Mouse (Mus musculus): ENCODE results near the gene Gm17581. TPM values are rescaled to one million over a fixed set of nuclear protein-coding genes. Genes with fewer than 3 reads are reported as not detected.
"Not testable (repeated sequence)": the region's sequence is repeated elsewhere in the genome, so short reads cannot be mapped to it uniquely, and the experiment has no call there.

The Gm17581 gene
- total and polyA plus RNA-seq, 2 experiments from 2014 or later: not detected

DNA sequence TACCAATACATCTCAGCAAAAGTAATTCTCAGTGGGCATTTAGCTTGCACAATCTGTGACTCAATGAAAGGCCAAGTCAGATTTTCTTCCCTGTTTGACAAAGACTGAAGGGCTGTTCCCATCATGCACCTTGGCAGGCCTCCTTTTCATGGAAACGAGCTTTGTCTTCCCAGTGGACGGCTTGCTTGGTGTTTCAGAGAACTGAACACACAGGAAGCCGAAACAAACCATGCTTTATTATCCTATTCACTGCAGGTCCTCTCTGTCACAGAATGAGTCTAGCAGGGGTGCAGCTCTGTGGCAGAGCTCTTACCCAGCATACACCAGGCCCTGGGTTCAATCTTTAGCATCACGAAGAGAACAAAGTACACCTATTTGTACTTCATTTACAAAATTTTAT is 32.0 kb downstream of the Gm17581 start:
- Histone ChIP-seq H3K36me3 (ENCODE audit: insufficient read depth, low read length) (peaks cover 41% of the 10 kb centered on the region), H3K27ac (no peak overlapping the region), H3K4me2 (ENCODE audit: low read depth, low read length) (no peak overlapping the region), H3K4me1 (ENCODE audit: insufficient read depth, low read length) (no peaks in the 10 kb centered on the region), H3K4me3 (ENCODE audit: low read length) (no peak overlapping the region), H3K9me3 (ENCODE audit: low read length) (no peaks in the 10 kb centered on the region), H3K9ac (replicated peaks; ENCODE audit: low read length) (no peak overlapping the region), H3K27me3 (ENCODE audit: insufficient read depth, low read length) (no peaks in the 10 kb centered on the region)
- ATAC-seq (no peak), DNase-seq (ENCODE audit: low spot score) (no peak)
- WGBS: 20% methylated on average over 4 of the region's 4 CpGs
- TF ChIP-seq CTCF (IDR thresholded peaks at IDR 0.05; ENCODE audit: low read depth): no peak

- no peak for ATAC-seq
Observed at GRCm38 (mm10) chr2:155701399-155701919, 34.2 kb downstream of the Gm17581 start.

DNA sequence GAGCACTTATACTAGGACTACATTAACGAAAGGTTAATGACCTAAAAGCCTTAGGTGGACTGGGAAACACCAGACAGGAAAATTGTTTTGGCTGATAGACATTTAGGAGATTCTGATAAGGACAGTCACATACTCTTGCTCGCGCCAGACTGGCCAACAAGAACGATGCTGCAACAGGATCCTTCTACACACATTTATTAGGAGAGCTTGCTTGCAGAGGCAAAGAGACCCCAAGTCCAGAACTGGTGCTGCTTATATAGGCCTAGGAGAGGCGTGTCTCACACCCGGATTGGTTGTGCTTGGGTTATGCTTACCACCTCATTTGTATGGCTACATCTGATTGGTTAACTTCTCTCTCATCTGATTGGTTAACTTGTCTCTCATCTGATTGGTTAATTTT is 37.2 kb downstream of the Gm17581 start:
- H3K27ac ChIP-seq: not testable (repeated sequence)

More at GRCm38 (mm10) chr2:155701399-155701919, 34.2 kb downstream of the Gm17581 start:
- no peak for TF ChIP-seq CTCF (IDR thresholded peaks at IDR 0.05; ENCODE audit: low read depth)
- no peak overlapping the region for H3K27ac ChIP-seq
- no peak overlapping the region for H3K4me2 ChIP-seq (ENCODE audit: low read depth, low read length)
- peaks cover 27% of the 10 kb centered on the region for H3K36me3 ChIP-seq (ENCODE audit: insufficient read depth, low read length)
- no peaks in the 10 kb centered on the region for H3K27me3 ChIP-seq (ENCODE audit: insufficient read depth, low read length)
- 93% methylated on average over 19 of the region's 19 CpGs for WGBS
- H3K4me1 ChIP-seq (ENCODE audit: insufficient read depth, low read length): no peaks in the 10 kb centered on the region
- H3K4me3 ChIP-seq (ENCODE audit: low read length): no peak overlapping the region
- no peak for DNase-seq (ENCODE audit: low spot score)
- H3K9me3 ChIP-seq (ENCODE audit: low read length): no peaks in the 10 kb centered on the region
- no peak overlapping the region for H3K9ac ChIP-seq (replicated peaks; ENCODE audit: low read length)

DNA sequence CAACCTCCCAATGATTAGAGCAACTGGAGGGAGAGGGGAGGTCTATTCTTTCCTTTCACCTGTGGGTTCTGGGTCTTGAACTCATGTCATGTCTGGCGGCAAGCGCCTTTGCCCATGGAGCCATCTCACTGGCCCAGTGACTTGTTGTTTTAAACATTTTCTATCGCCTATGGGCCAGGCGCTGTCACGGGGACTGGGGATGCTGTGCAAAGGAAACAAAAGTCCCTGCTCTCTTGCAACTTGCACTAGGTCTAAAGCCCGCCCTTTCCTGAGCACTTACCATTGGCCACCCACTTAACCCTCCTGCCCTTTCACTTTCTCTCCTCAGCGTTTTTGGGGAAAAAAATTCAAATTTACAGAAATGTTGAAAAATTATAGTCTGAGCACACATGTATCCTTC is 38.8 kb downstream of the Gm17581 start:
- Histone ChIP-seq H3K4me3 (ENCODE audit: low read length) (no peak overlapping the region), H3K9ac (replicated peaks; ENCODE audit: low read length) (no peak overlapping the region), H3K4me2 (ENCODE audit: low read depth, low read length) (no peak overlapping the region), H3K27me3 (ENCODE audit: insufficient read depth, low read length) (no peaks in the 10 kb centered on the region), H3K9me3 (ENCODE audit: low read length) (no peaks in the 10 kb centered on the region), H3K27ac (no peak overlapping the region), H3K36me3 (ENCODE audit: insufficient read depth, low read length) (peaks cover 8% of the 10 kb centered on the region; the same call in 1 of the 2 replicates), H3K4me1 (ENCODE audit: insufficient read depth, low read length) (no peaks in the 10 kb centered on the region)
- no peak for TF ChIP-seq CTCF (IDR thresholded peaks at IDR 0.05; ENCODE audit: low read depth)
- ATAC-seq (no peak), DNase-seq (ENCODE audit: low spot score) (no peak)
- 75% methylated on average over 7 of the region's 7 CpGs for WGBS

More for the DNA sequence above, 37.2 kb downstream of the Gm17581 start:
- not testable (repeated sequence) for ATAC-seq; H3K4me1 ChIP-seq (ENCODE audit: insufficient read depth, low read length); H3K4me3 ChIP-seq (ENCODE audit: low read length); H3K4me2 ChIP-seq (ENCODE audit: low read depth, low read length); DNase-seq (ENCODE audit: low spot score); H3K9ac ChIP-seq (replicated peaks; ENCODE audit: low read length); H3K9me3 ChIP-seq (ENCODE audit: low read length); H3K27me3 ChIP-seq (ENCODE audit: insufficient read depth, low read length)
- 95% methylated on average over 6 of the region's 6 CpGs for WGBS
- peaks cover 13% of the 10 kb centered on the region; the same call in 1 of the 2 replicates for H3K36me3 ChIP-seq (ENCODE audit: insufficient read depth, low read length)

- ATAC-seq: no peak
- no peak overlapping the region for H3K4me2 ChIP-seq (ENCODE audit: low read depth, low read length)
- no peak overlapping the region for H3K4me3 ChIP-seq (ENCODE audit: low read length)
- DNase-seq (ENCODE audit: low spot score): peak; percentile 89
- no peaks in the 10 kb centered on the region for H3K27me3 ChIP-seq (ENCODE audit: insufficient read depth, low read length)
- TF ChIP-seq CTCF (IDR thresholded peaks at IDR 0.05; ENCODE audit: low read depth): peak; percentile 96
- no peaks in the 10 kb centered on the region for H3K4me1 ChIP-seq (ENCODE audit: insufficient read depth, low read length)
- no peak overlapping the region for H3K27ac ChIP-seq
- H3K9me3 ChIP-seq (ENCODE audit: low read length): no peaks in the 10 kb centered on the region
- peaks cover 4% of the 10 kb centered on the region; the same call in 1 of the 2 replicates for H3K36me3 ChIP-seq (ENCODE audit: insufficient read depth, low read length)
- 17% methylated on average over 7 of the region's 7 CpGs for WGBS
- no peak overlapping the region for H3K9ac ChIP-seq (replicated peaks; ENCODE audit: low read length)
Observed at GRCm38 (mm10) chr2:155696091-155696558, 39.5 kb downstream of the Gm17581 start.

DNA sequence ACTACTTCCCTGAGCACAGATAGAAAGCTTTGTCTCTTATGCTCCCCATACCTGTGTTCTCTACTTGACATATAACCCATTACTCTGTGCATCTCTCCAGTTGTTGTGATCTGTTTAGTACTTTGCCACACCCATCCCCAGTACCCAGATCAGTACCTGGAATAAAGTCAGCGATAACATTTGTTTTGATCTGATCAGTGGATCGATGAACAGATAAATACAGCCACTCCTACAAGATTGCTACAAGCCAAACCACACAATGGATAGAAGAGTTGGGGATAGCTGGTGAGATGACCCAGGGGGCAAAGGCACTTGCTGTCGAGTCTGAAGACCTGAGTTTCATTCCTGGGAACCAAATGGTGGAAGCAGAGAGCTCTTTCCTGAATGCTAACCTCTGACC is 40.4 kb downstream of the Gm17581 start:
- no peaks in the 10 kb centered on the region for H3K27me3 ChIP-seq (ENCODE audit: insufficient read depth, low read length)
- no peak for ATAC-seq
- no peak overlapping the region for H3K4me2 ChIP-seq (ENCODE audit: low read depth, low read length)
- H3K9me3 ChIP-seq (ENCODE audit: low read length): no peaks in the 10 kb centered on the region
- H3K4me1 ChIP-seq (ENCODE audit: insufficient read depth, low read length): no peaks in the 10 kb centered on the region; the same call in 1 of the 2 replicates
- no peaks in the 10 kb centered on the region for H3K36me3 ChIP-seq (ENCODE audit: insufficient read depth, low read length)
- no peak overlapping the region for H3K9ac ChIP-seq (replicated peaks; ENCODE audit: low read length)
- no peak overlapping the region for H3K4me3 ChIP-seq (ENCODE audit: low read length)
- no peak for TF ChIP-seq CTCF (IDR thresholded peaks at IDR 0.05; ENCODE audit: low read depth)
- WGBS: 75% methylated on average over 3 of the region's 3 CpGs
- DNase-seq (ENCODE audit: low spot score): no peak
- no peak overlapping the region for H3K27ac ChIP-seq

DNA sequence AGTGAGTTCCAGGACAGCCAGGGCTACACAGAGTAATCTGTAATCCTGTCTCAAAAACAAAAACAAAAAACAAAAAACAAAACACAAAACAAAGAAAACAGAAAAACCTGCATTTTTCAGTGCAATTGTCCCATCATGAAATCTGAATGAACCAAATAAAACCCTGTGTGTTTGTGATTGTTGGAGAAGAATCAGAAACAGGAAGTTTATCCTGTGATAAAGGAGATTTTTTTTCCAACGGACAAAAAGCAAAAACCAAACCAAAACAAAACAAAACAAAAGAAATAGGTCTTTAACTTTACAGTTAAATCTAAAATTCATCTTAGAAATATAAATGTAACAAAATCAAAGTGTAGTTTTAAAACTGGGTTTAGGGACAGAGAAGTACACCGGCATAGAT is 41.1 kb downstream of the Gm17581 start:
- 76% methylated on average over 2 of the region's 2 CpGs for WGBS
- H3K4me2 ChIP-seq (ENCODE audit: low read depth, low read length): no peak overlapping the region
- no peak overlapping the region for H3K9ac ChIP-seq (replicated peaks; ENCODE audit: low read length)
- TF ChIP-seq CTCF (IDR thresholded peaks at IDR 0.05; ENCODE audit: low read depth): no peak
- no peaks in the 10 kb centered on the region for H3K27me3 ChIP-seq (ENCODE audit: insufficient read depth, low read length)
- DNase-seq (ENCODE audit: low spot score): no peak
- no peak overlapping the region for H3K27ac ChIP-seq
- H3K4me1 ChIP-seq (ENCODE audit: insufficient read depth, low read length): no peaks in the 10 kb centered on the region; the same call in 1 of the 2 replicates
- no peak for ATAC-seq
- H3K36me3 ChIP-seq (ENCODE audit: insufficient read depth, low read length): no peaks in the 10 kb centered on the region
- no peak overlapping the region for H3K4me3 ChIP-seq (ENCODE audit: low read length)
- H3K9me3 ChIP-seq (ENCODE audit: low read length): no peaks in the 10 kb centered on the region

All from hindbrain, postnatal 0 days (tissue).